Mouse (Mus musculus): ENCODE measurements around the gene Itga9.

Gene Itga9

GRCm38 (mm10) chr9:118821220-118822185 lies 215.0 kb downstream of the Itga9 start:
- CTCF ChIA-PET: interaction anchor here (0.6 kb wide), 2 partner anchors 9 to 217 kb away, joined by 3 to 5 read pairs; no protein-coding TSS in a partner anchor

- CTCF ChIA-PET: no interaction called here
Measured at GRCm38 (mm10) chr9:118822186-118822555, 215.7 kb downstream of the Itga9 start.

GRCm38 (mm10) chr9:118822581-118822980 lies 216.1 kb downstream of the Itga9 start:
- CTCF ChIA-PET: no interaction called here

- CTCF ChIA-PET: no interaction called here
Measured at GRCm38 (mm10) chr9:118831080-118831479, 224.6 kb downstream of the Itga9 start.

GRCm38 (mm10) chr9:118832533-118832932 lies 226.0 kb downstream of the Itga9 start:
- CTCF ChIA-PET: no interaction called here

- CTCF ChIA-PET: no interaction called here
Measured at GRCm38 (mm10) chr9:118833413-118833812, 226.9 kb downstream of the Itga9 start.

GRCm38 (mm10) chr9:118838910-118839667 lies 232.6 kb downstream of the Itga9 start:
- CTCF ChIA-PET: no interaction called here

- CTCF ChIA-PET: no interaction called here
Measured at GRCm38 (mm10) chr9:118841247-118841646, 234.8 kb downstream of the Itga9 start.

GRCm38 (mm10) chr9:118841907-118842432 lies 235.5 kb downstream of the Itga9 start:
- CTCF ChIA-PET: interaction anchor here (0.6 kb wide), 1 partner anchor 54 kb away, joined by 31 read pairs; no protein-coding TSS in a partner anchor

GRCm38 (mm10) chr9:118843711-118844110 lies 237.2 kb downstream of the Itga9 start:
- CTCF ChIA-PET: no interaction called here

GRCm38 (mm10) chr9:118845003-118845402 lies 238.5 kb downstream of the Itga9 start:
- CTCF ChIA-PET: no interaction called here

- CTCF ChIA-PET: no interaction called here
Measured at GRCm38 (mm10) chr9:118846766-118847165, 240.3 kb downstream of the Itga9 start.

GRCm38 (mm10) chr9:118856665-118857064 lies 250.2 kb downstream of the Itga9 start:
- CTCF ChIA-PET: no interaction called here

GRCm38 (mm10) chr9:118860613-118861141 lies 254.2 kb downstream of the Itga9 start:
- CTCF ChIA-PET: no interaction called here

- CTCF ChIA-PET: no interaction called here
Measured at GRCm38 (mm10) chr9:118862214-118862613, 255.7 kb downstream of the Itga9 start.

GRCm38 (mm10) chr9:118862852-118863260 lies 256.4 kb downstream of the Itga9 start:
- CTCF ChIA-PET: no interaction called here

GRCm38 (mm10) chr9:118863528-118863927 lies 257.0 kb downstream of the Itga9 start:
- CTCF ChIA-PET: no interaction called here

- CTCF ChIA-PET: no interaction called here
Measured at GRCm38 (mm10) chr9:118866949-118867348, 260.5 kb downstream of the Itga9 start.

GRCm38 (mm10) chr9:118867851-118868250 lies 261.4 kb downstream of the Itga9 start:
- CTCF ChIA-PET: no interaction called here

GRCm38 (mm10) chr9:118871089-118871488 lies 264.6 kb downstream of the Itga9 start:
- CTCF ChIA-PET: interaction anchor here (0.8 to 1.0 kb wide), 2 partner anchors 11 to 265 kb away, joined by 3 to 4 read pairs; no protein-coding TSS in a partner anchor

- CTCF ChIA-PET: no interaction called here
Measured at GRCm38 (mm10) chr9:118873031-118873430, 266.5 kb downstream of the Itga9 start.

GRCm38 (mm10) chr9:118873596-118873995 lies 267.1 kb downstream of the Itga9 start:
- CTCF ChIA-PET: no interaction called here

All from spleen, embryonic (tissue).